Mouse (Mus musculus): Measurements from ENCODE around the gene Xrcc1. TPM values are rescaled to one million over a fixed set of nuclear protein-coding genes. Genes with fewer than 3 reads are reported as not detected.

The Xrcc1 gene
- polyA plus RNA-seq, 1 experiment = not detected

DNA sequence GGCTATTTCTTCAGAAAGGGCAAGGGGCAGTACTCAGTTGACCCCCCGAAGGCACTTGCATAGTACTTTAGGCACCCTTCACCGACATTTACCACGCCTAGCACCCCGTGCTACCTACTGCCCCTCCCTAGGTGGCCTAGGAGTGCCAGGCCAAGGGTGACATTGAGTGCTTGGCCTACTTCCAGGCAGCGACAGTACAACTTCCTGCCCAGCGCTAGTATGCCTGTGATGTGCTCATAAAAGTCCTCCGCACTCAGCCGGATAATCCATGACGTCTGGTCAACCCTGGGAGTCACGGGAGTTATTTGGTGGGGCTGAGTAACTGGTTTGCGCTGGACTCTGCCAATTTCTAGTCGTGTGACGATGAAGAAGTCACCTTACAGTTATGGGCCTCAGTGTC lies 42.2 kb downstream of the Xrcc1 start:
- Histone ChIP-seq H3K4me3 (ENCODE audit: insufficient read depth, low read depth, low read length) (no peak overlapping the region), H3K27ac (ENCODE audit: insufficient read depth, low read depth, low read length) (no peak overlapping the region), H3K4me1 (ENCODE audit: control insufficient read depth, insufficient read depth, low read length) (peaks cover 7% of the 10 kb centered on the region; the same call in 1 of the 2 replicates)
- TF ChIP-seq POLR2A (IDR thresholded peaks at IDR 0.05; ENCODE audit: insufficient read depth, low read depth, low read length) (no peak), CTCF (IDR thresholded peaks at IDR 0.05; ENCODE audit: insufficient read depth, low read depth, low read length) (no peak)
- WGBS = 87% methylated on average over 13 of the region's 13 CpGs

- Histone ChIP-seq H3K4me1 (ENCODE audit: control insufficient read depth, insufficient read depth, low read length) (peaks cover 10% of the 10 kb centered on the region), H3K4me3 (ENCODE audit: insufficient read depth, low read depth, low read length) (no peak overlapping the region), H3K27ac (ENCODE audit: insufficient read depth, low read depth, low read length) (no peak overlapping the region)
- TF ChIP-seq CTCF (IDR thresholded peaks at IDR 0.05; ENCODE audit: insufficient read depth, low read depth, low read length) (no peak), POLR2A (IDR thresholded peaks at IDR 0.05; ENCODE audit: insufficient read depth, low read depth, low read length) (no peak)
- 74% methylated on average over 5 of the region's 5 CpGs for WGBS
Observed at GRCm38 (mm10) chr7:24591735-24592134, 45.6 kb downstream of the Xrcc1 start.

DNA sequence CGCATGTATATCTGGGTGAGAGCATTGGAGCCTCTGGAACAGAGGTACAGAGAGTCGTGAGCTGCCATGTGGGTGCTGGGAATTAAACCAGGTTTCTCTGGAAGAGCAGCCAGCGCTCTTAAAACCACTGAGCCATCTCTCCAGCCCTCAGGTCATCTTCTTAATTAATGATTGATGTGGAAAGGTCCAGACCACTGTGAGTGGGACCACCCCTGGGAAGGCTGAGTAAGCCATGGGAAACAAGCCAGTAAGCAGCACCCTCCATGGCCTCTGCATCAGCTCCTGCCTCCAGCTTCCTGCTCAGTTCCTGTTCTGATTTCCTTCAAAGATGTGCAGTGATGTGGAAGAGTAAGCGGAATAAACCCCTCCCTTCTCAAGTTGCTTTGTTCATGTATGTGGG lies 46.1 kb downstream of the Xrcc1 start:
- WGBS = 56% methylated on average over 4 of the region's 4 CpGs
- no peak for TF ChIP-seq POLR2A (IDR thresholded peaks at IDR 0.05; ENCODE audit: insufficient read depth, low read depth, low read length)
- TF ChIP-seq CTCF (IDR thresholded peaks at IDR 0.05; ENCODE audit: insufficient read depth, low read depth, low read length) = no peak
- H3K4me1 ChIP-seq (ENCODE audit: control insufficient read depth, insufficient read depth, low read length) = peaks cover 10% of the 10 kb centered on the region
- no peak overlapping the region for H3K27ac ChIP-seq (ENCODE audit: insufficient read depth, low read depth, low read length)
- H3K4me3 ChIP-seq (ENCODE audit: insufficient read depth, low read depth, low read length) = no peak overlapping the region

DNA sequence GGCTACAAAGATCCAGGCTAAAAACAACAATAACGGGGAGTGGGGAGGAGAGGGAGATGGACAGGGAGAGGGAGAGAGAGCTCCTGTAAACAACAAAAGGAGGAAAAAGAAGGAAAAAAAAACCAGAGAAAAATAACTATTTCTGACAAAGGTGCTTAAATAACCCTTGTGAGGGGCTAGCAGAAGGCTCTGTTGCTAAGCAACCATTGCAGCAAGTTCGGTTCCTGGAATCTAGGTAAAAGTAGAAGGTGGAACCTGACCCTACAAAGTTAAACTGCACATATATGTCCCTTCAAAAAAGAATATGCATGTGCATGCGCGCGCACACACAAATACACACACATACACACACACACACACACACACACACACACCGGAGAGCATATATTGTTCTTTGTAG lies 46.7 kb downstream of the Xrcc1 start:
- Histone ChIP-seq H3K4me3 (ENCODE audit: insufficient read depth, low read depth, low read length) (no peak overlapping the region), H3K27ac (ENCODE audit: insufficient read depth, low read depth, low read length) (no peak overlapping the region), H3K4me1 (ENCODE audit: control insufficient read depth, insufficient read depth, low read length) (peaks cover 10% of the 10 kb centered on the region)
- no peak for TF ChIP-seq CTCF (IDR thresholded peaks at IDR 0.05; ENCODE audit: insufficient read depth, low read depth, low read length)
- 69% methylated on average over 6 of the region's 6 CpGs for WGBS

GRCm38 (mm10) chr7:24593621-24594308 lies 47.7 kb downstream of the Xrcc1 start:
- WGBS = 2% methylated on average over 39 of the region's 39 CpGs
- peaks cover 10% of the 10 kb centered on the region for H3K4me1 ChIP-seq (ENCODE audit: control insufficient read depth, insufficient read depth, low read length)
- no peak overlapping the region for H3K27ac ChIP-seq (ENCODE audit: insufficient read depth, low read depth, low read length)
- no peak for TF ChIP-seq CTCF (IDR thresholded peaks at IDR 0.05; ENCODE audit: insufficient read depth, low read depth, low read length)
- TF ChIP-seq POLR2A (IDR thresholded peaks at IDR 0.05; ENCODE audit: insufficient read depth, low read depth, low read length) = peak; percentile 65; the same call in 1 of the 2 replicates
- peak overlapping the region; percentile 64 for H3K4me3 ChIP-seq (ENCODE audit: insufficient read depth, low read depth, low read length)

- Histone ChIP-seq H3K27ac (ENCODE audit: insufficient read depth, low read depth, low read length) (no peak overlapping the region), H3K4me1 (ENCODE audit: control insufficient read depth, insufficient read depth, low read length) (peaks cover 10% of the 10 kb centered on the region), H3K4me3 (ENCODE audit: insufficient read depth, low read depth, low read length) (peak overlapping the region; percentile 64)
- WGBS = 20% methylated on average over 13 of the region's 13 CpGs
- no peak for TF ChIP-seq POLR2A (IDR thresholded peaks at IDR 0.05; ENCODE audit: insufficient read depth, low read depth, low read length)
- TF ChIP-seq CTCF (IDR thresholded peaks at IDR 0.05; ENCODE audit: insufficient read depth, low read depth, low read length) = no peak
Observed at GRCm38 (mm10) chr7:24594309-24594803, 48.3 kb downstream of the Xrcc1 start.

GRCm38 (mm10) chr7:24595464-24595863 lies 49.4 kb downstream of the Xrcc1 start:
- Histone ChIP-seq H3K4me3 (ENCODE audit: insufficient read depth, low read depth, low read length) (no peak overlapping the region), H3K27ac (ENCODE audit: insufficient read depth, low read depth, low read length) (no peak overlapping the region), H3K4me1 (ENCODE audit: control insufficient read depth, insufficient read depth, low read length) (peaks cover 10% of the 10 kb centered on the region)
- 87% methylated on average over 2 of the region's 2 CpGs for WGBS
- no peak for TF ChIP-seq POLR2A (IDR thresholded peaks at IDR 0.05; ENCODE audit: insufficient read depth, low read depth, low read length)
- TF ChIP-seq CTCF (IDR thresholded peaks at IDR 0.05; ENCODE audit: insufficient read depth, low read depth, low read length) = no peak

- H3K27ac ChIP-seq (ENCODE audit: insufficient read depth, low read depth, low read length) = no peak overlapping the region
- H3K4me3 ChIP-seq (ENCODE audit: insufficient read depth, low read depth, low read length) = no peak overlapping the region
- peaks cover 10% of the 10 kb centered on the region for H3K4me1 ChIP-seq (ENCODE audit: control insufficient read depth, insufficient read depth, low read length)
- no peak for TF ChIP-seq CTCF (IDR thresholded peaks at IDR 0.05; ENCODE audit: insufficient read depth, low read depth, low read length)
- no peak for TF ChIP-seq POLR2A (IDR thresholded peaks at IDR 0.05; ENCODE audit: insufficient read depth, low read depth, low read length)
- WGBS = 77% methylated on average over 4 of the region's 4 CpGs
Observed at GRCm38 (mm10) chr7:24598121-24598520, 52.0 kb downstream of the Xrcc1 start.

- no peak overlapping the region for H3K27ac ChIP-seq (ENCODE audit: insufficient read depth, low read depth, low read length)
- TF ChIP-seq POLR2A (IDR thresholded peaks at IDR 0.05; ENCODE audit: insufficient read depth, low read depth, low read length) (no peak), CTCF (IDR thresholded peaks at IDR 0.05; ENCODE audit: insufficient read depth, low read depth, low read length) (no peak)
Observed at GRCm38 (mm10) chr7:24599211-24600067, 53.4 kb downstream of the Xrcc1 start.

More at GRCm38 (mm10) chr7:24599211-24600067, 53.4 kb downstream of the Xrcc1 start:
- 82% methylated on average over 15 of the region's 15 CpGs for WGBS
- peaks cover 6% of the 10 kb centered on the region for H3K4me1 ChIP-seq (ENCODE audit: control insufficient read depth, insufficient read depth, low read length)
- H3K4me3 ChIP-seq (ENCODE audit: insufficient read depth, low read depth, low read length) = no peak overlapping the region

Data from olfactory bulb, adult 2 months (tissue).